Mouse (Mus musculus): ENCODE results near the gene Coa7. TPM values are rescaled to one million over a fixed set of nuclear protein-coding genes. Genes with fewer than 3 reads are reported as not detected.
A peak's percentile ranks its signal among the peaks of the same experiment; 100 is the strongest.

Coa7 gene
- total RNA-seq (2021) (10 to 100 TPM; 29.5 to 40.1 TPM), polyA plus RNA-seq (2012; rRNA removed) (11.1 and 17.6 TPM in 2 replicates)
- long read RNA-seq, transcript Coa7-202 (3 exons, 3,714 nt) = major isoform, 27 of 29 reads
- long read RNA-seq, partial matches to known transcripts = 0 of 29 reads
- long read RNA-seq, other reads (novel, unspliced or antisense) = 2 of 29 reads

GRCm38 (mm10) chr4:108327730-108328484 is at the start of gene Coa7:
Gene Coa7 (plus strand): TSS chr4:108328140.
- H3K4me3 ChIP-seq = peak within 1 kb of the TSS; percentile 95
- peak within 1 kb of the TSS; percentile 72 for H3K9ac ChIP-seq (ENCODE audit: low read depth, low read length)
- no peaks in the 10 kb centered on the region for H3K79me2 ChIP-seq (replicated peaks; ENCODE audit: control insufficient read depth, insufficient read depth, low read length)
- peak; percentile 96 to 98 for DNase-seq
- H3K36me3 ChIP-seq (ENCODE audit: control insufficient read depth, insufficient read depth, low read length) = peaks cover 3% of the 10 kb centered on the region; the same call in 1 of the 2 replicates
- peak within 1 kb of the TSS; percentile 99 for H3K27ac ChIP-seq
- peaks cover 1% of the 10 kb centered on the region for H3K4me1 ChIP-seq (ENCODE audit: control insufficient read depth, insufficient read depth, low read length)
- TF ChIP-seq CTCF (IDR thresholded peaks at IDR 0.05) (0 out of 2 replicates have a peak, but pooled peaks have one; percentile 0), EP300 (IDR thresholded peaks at IDR 0.05; ENCODE audit: insufficient read depth, low read depth, low read length) (peak; percentile 78; the same call in 1 of the 2 replicates), POLR2A (IDR thresholded peaks at IDR 0.05; ENCODE audit: insufficient read depth, low read depth, low read length) (peak; percentile 74)
- WGBS = under 1% methylated on average over 45 of the region's 45 CpGs
- intact Hi-C loops (cut with DNase I) = loop anchor here (1.0 to 10.0 kb wide), 6 partner anchors 26 to 436 kb away; no protein-coding TSS in a partner anchor
- H3K27me3 ChIP-seq (ENCODE audit: control insufficient read depth, insufficient read depth, low read length) = no peaks in the 10 kb centered on the region

GRCm38 (mm10) chr4:108300266-108300665 is 27.7 kb upstream of the Coa7 start:
- peaks cover 13% of the 10 kb centered on the region for H3K79me2 ChIP-seq (replicated peaks; ENCODE audit: control insufficient read depth, insufficient read depth, low read length)
- H3K27ac ChIP-seq = peak overlapping the region; percentile 97
- H3K9ac ChIP-seq (ENCODE audit: low read depth, low read length) = peak overlapping the region; percentile 92
- no peaks in the 10 kb centered on the region for H3K27me3 ChIP-seq (ENCODE audit: control insufficient read depth, insufficient read depth, low read length)
- TF ChIP-seq POLR2A (IDR thresholded peaks at IDR 0.05; ENCODE audit: insufficient read depth, low read depth, low read length) (no peak), CTCF (IDR thresholded peaks at IDR 0.05) (no peak)
- intact Hi-C loops (cut with DNase I) = no loop called here
- H3K36me3 ChIP-seq (ENCODE audit: control insufficient read depth, insufficient read depth, low read length) = 0 out of 2 replicates have a peak, but pooled peaks cover 2% of the 10 kb centered on the region
- under 1% methylated on average over 14 of the region's 14 CpGs for WGBS
- DNase-seq = peak; percentile 19 to 44
- H3K4me1 ChIP-seq (ENCODE audit: control insufficient read depth, insufficient read depth, low read length) = peaks cover 5% of the 10 kb centered on the region
- H3K4me3 ChIP-seq = peak overlapping the region; percentile 99

GRCm38 (mm10) chr4:108300670-108301373 is 27.1 kb upstream of the Coa7 start, which contains the start of gene Zyg11b:
Gene Zyg11b (minus strand): TSS chr4:108301096.
- H3K27me3 ChIP-seq (ENCODE audit: control insufficient read depth, insufficient read depth, low read length) = no peaks in the 10 kb centered on the region
- H3K79me2 ChIP-seq (replicated peaks; ENCODE audit: control insufficient read depth, insufficient read depth, low read length) = peaks cover 12% of the 10 kb centered on the region
- peak within 1 kb of the TSS; percentile 92 for H3K9ac ChIP-seq (ENCODE audit: low read depth, low read length)
- peak within 1 kb of the TSS; percentile 99 for H3K4me3 ChIP-seq
- peaks cover 5% of the 10 kb centered on the region for H3K4me1 ChIP-seq (ENCODE audit: control insufficient read depth, insufficient read depth, low read length)
- intact Hi-C loops (cut with DNase I) = no loop called here
- H3K36me3 ChIP-seq (ENCODE audit: control insufficient read depth, insufficient read depth, low read length) = 0 out of 2 replicates have a peak, but pooled peaks cover 2% of the 10 kb centered on the region
- H3K27ac ChIP-seq = peak within 1 kb of the TSS; percentile 97
- 1% methylated on average over 58 of the region's 58 CpGs for WGBS
- TF ChIP-seq POLR2A (IDR thresholded peaks at IDR 0.05; ENCODE audit: insufficient read depth, low read depth, low read length) (peak; percentile 76), EP300 (IDR thresholded peaks at IDR 0.05; ENCODE audit: insufficient read depth, low read depth, low read length) (no peak), CTCF (IDR thresholded peaks at IDR 0.05) (0 out of 2 replicates have a peak, but pooled peaks have one; percentile 8)
- peak; percentile 91 to 92 for DNase-seq

GRCm38 (mm10) chr4:108302296-108302890 is 25.5 kb upstream of the Coa7 start:
- Histone ChIP-seq H3K4me1 (ENCODE audit: control insufficient read depth, insufficient read depth, low read length) (peaks cover 5% of the 10 kb centered on the region), H3K27me3 (ENCODE audit: control insufficient read depth, insufficient read depth, low read length) (no peaks in the 10 kb centered on the region), H3K9ac (ENCODE audit: low read depth, low read length) (no peak overlapping the region), H3K36me3 (ENCODE audit: control insufficient read depth, insufficient read depth, low read length) (0 out of 2 replicates have a peak, but pooled peaks cover 2% of the 10 kb centered on the region), H3K4me3 (no peak overlapping the region), H3K79me2 (replicated peaks; ENCODE audit: control insufficient read depth, insufficient read depth, low read length) (peaks cover 7% of the 10 kb centered on the region), H3K27ac (no peak overlapping the region)
- DNase-seq = no peak
- TF ChIP-seq EP300 (IDR thresholded peaks at IDR 0.05; ENCODE audit: insufficient read depth, low read depth, low read length) (no peak), CTCF (IDR thresholded peaks at IDR 0.05) (no peak)
- intact Hi-C loops (cut with DNase I) = loop anchor here (1.0 kb wide), 1 partner anchor 25 kb away; no protein-coding TSS in a partner anchor
- 77% methylated on average over 5 of the region's 5 CpGs for WGBS

- Histone ChIP-seq H3K9ac (ENCODE audit: low read depth, low read length) (no peak overlapping the region), H3K27ac (no peak overlapping the region), H3K4me3 (no peak overlapping the region), H3K36me3 (ENCODE audit: control insufficient read depth, insufficient read depth, low read length) (no peaks in the 10 kb centered on the region), H3K4me1 (ENCODE audit: control insufficient read depth, insufficient read depth, low read length) (no peaks in the 10 kb centered on the region), H3K27me3 (ENCODE audit: control insufficient read depth, insufficient read depth, low read length) (no peaks in the 10 kb centered on the region), H3K79me2 (replicated peaks; ENCODE audit: control insufficient read depth, insufficient read depth, low read length) (no peaks in the 10 kb centered on the region)
- 66% methylated on average over 6 of the region's 6 CpGs for WGBS
- TF ChIP-seq CTCF (IDR thresholded peaks at IDR 0.05) (no peak), EP300 (IDR thresholded peaks at IDR 0.05; ENCODE audit: insufficient read depth, low read depth, low read length) (no peak), POLR2A (IDR thresholded peaks at IDR 0.05; ENCODE audit: insufficient read depth, low read depth, low read length) (no peak)
- DNase-seq = peak in 1 of 2 experiments; percentile 26
- intact Hi-C loops (cut with DNase I) = no loop called here
Measured at GRCm38 (mm10) chr4:108310706-108311105, 17.2 kb upstream of the Coa7 start.

All from heart, adult 2 months (tissue).